Mouse (Mus musculus) R1 (cell line): ENCODE measurements around the gene Upk1b.

ENCODE experiments used
- DNase-seq: peaks from one replicate; pipeline ENCODE4 v3.0.0-alpha.2; 2018; ENCODE audit warnings: low read depth, low spot score

Gene Upk1b

GRCm38 (mm10) chr16:38724256-38724655 is 75.9 kb downstream of the Upk1b start:
- no peak for DNase-seq
